Mouse (Mus musculus) naive thymus-derived CD4-positive, alpha-beta T cell, adult 2 months (primary cell): ENCODE results near the gene Trnau1ap.
A peak's percentile ranks its signal among the peaks of the same experiment; 100 is the strongest.
"Not testable (repeated sequence)": the region's sequence is repeated elsewhere in the genome, so short reads cannot be mapped to it uniquely, and the experiment has no call there.

Experiments
- DNase-seq: peaks from one replicate; pipeline ENCODE4 v3.0.0-alpha.2; 2011; ENCODE audit warnings: low read depth

Trnau1ap gene

DNA sequence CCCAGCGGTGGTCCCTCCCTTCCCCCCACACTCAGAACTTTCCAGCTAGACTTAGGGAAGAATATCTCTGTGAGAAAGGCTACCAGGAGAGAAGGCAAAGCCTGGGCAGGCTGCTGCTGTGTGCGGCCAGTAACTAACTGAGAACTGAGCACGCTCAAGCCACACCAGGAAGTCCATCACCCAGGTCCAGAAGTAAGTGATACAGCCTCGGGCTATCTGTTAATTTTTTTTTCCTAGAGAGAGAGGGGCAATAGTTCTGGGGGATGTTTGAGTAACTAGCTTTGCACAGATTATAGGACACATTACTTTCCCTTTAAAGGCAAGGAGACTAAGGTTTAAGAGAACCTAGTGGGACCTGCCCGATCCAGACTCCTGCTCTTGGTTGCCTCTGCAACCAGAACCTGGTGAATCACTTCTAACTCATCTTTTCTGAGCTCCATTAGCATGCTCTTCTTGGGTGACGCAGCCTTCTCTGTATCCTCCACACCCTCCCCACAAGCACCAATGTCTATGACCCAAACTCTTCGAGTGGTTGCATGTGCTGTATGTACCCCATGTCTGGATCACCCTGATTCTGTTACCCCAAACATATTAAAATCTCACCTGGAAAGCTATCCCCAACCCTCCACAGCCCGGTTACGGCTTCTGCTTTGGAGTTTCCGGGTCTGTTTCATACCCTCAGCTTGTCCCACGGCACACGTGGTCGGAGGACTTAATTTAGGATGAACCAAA is 15.2 kb upstream of the Trnau1ap start:
- no peak for DNase-seq

DNA sequence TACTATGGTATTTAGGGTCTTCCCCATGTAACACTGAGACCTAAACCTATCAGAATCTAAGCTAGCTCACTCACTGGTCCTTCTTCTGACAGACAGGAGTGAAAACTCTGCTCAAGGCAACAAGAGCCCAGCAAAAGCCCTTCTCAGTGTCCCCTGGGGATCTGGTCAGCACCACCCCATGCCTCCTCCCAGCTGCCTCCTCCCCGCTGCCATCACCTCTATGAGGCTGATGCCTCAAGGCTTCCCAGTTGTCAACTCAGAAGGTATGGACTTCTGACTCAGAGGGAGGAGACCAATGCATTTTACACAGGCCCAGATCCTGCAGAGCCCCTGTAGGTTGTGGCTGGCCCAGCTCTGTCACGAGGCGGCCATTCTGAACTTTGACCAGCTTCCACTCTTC is 12.1 kb upstream of the Trnau1ap start:
- DNase-seq = no peak

- no peak for DNase-seq
Measured at GRCm38 (mm10) chr4:132338943-132339342, 9.6 kb upstream of the Trnau1ap start.

DNA sequence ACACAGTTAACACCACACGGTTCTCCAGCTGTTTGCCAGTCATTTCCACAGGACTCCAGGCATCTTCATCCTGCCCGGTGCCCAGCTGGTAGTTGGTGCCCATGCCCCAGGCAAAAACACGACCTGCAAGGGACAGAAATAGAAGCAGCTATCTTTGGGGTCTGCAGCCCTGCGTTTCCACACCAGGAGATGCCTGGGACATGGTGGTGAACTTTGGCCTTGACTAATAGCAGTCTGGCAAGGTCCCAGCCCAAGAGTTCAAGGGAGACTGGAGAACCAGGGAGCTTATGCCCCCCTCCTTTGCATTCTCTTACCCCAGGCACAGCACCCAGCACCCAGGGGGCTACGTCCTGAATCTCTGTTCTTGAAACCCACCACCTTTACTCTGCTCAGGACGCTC is 3.5 kb upstream of the Trnau1ap start:
- DNase-seq = no peak

GRCm38 (mm10) chr4:132331960-132332359 is 2.6 kb upstream of the Trnau1ap start:
- no peak for DNase-seq

DNA sequence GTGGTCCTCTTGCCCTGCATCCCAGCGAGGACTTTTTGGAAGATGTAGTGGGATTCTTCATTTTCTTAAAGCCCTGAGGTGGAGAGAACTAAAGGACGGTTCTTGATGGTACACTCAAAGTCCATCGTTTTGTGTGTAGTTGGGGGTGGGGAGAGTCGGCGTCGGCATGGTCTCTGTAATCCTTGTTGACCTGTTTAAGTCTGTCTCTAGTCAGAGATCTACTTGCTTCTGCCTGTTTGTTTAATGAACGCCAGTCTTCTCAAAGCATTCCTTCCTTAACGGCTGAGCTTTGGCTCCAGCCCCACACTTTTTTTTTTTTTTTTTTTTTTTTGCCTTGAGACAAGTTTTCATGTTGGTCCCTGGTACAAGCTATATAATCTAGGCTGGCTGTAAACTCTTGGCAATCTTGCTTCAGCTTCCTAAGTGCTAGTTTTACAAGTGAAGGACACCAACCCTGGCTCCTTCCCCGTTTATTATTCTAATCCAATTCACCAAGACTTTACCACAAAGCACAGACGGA is 557 bp upstream of the Trnau1ap start:
- no peak for DNase-seq

DNA sequence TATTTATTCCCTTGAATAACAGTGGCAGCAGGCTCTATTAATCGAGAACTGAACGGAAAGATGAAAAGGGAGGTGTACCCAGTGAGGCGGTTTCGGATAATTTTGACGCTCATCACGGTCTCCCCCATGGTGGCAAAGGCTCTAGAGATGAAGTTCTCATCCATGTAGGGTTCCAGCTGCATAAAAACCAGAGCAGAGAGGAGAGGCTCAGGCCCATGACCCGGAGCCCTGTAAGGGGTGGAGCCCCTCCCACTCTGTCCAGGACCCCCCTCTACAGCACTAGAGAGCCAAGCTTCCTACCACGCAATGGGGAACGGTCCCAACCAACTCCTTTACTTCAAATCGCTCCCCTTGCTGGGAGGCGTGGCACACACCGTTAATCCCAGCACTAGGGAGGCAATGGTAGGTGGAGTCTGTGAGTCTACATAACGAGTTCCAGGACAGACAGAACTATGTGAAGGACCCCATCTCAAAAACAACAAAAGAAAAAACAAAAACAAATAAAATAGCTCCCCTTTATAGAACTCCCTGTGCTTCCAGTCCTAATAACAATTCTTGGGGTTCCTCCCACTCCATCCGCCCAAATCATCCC is 851 bp downstream of the Trnau1ap start:
- no peak for DNase-seq

GRCm38 (mm10) chr4:132326481-132326880 is 2.9 kb downstream of the Trnau1ap start:
- DNase-seq = no peak

- DNase-seq = no peak
Measured at GRCm38 (mm10) chr4:132315711-132316110, 13.6 kb downstream of the Trnau1ap start.

GRCm38 (mm10) chr4:132312627-132313026 is 16.7 kb downstream of the Trnau1ap start:
- DNase-seq = no peak

DNA sequence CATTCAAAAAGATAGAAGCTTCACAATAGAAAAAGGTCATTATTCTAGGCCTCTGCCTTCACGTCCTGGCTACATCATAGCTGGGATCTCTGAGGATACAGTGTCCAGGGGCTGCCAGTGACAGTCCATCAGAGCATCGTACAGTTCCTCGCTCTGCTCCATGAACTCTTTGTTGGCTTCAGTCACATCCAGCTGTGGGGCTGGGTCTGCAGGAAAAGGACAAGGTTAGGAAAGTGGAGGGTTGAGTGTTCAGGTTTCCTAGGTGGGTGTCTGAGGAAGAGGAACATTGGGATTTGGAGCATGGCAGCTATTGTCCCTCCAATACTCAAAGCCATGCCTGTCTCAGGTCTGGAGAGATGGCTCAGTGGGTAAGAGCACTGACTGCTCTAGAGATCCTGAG is 17.5 kb downstream of the Trnau1ap start:
- DNase-seq = no peak

GRCm38 (mm10) chr4:132311209-132311608 is 18.1 kb downstream of the Trnau1ap start:
- DNase-seq = no peak

GRCm38 (mm10) chr4:132309849-132310472 is 19.4 kb downstream of the Trnau1ap start:
- DNase-seq = peak; percentile 88

GRCm38 (mm10) chr4:132309140-132309848 is 20.0 kb downstream of the Trnau1ap start:
- peak; percentile 61 for DNase-seq

DNA sequence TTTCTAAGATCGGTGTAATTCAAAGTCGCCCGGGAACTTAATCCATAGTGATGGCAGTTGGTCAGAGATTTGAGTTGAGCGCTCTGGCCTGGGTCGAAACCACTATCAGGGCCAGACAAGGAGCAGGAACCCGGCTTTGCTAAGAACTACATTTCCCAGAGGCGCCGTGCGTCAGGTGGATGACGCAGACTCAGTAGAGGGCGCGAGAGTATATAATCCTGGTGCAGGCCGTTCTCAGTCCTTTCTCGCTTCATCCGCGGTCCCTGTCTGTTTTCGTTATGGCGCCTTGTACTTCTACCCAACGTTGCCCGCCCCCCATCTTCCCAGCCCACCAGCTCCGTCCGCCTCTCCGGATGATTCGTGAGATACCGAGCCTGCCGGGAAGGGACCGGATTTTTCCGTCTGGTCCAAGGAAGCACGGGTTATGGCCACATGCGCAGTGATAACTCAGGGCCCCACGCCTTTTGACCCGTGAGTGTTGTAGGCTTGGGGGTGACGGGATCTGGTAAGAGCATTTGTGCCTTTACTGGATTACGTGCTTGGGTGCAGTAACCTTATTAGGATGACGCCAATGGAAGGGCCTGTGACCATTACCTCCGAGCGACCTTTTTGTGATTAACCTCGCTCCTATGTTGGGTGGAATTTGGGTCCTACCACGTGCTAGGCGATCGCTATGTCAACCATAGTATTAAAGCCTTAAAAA is 20.8 kb downstream of the Trnau1ap start:
- DNase-seq = peak; percentile 93

GRCm38 (mm10) chr4:132306004-132306403 is 23.3 kb downstream of the Trnau1ap start:
- no peak for DNase-seq

DNA sequence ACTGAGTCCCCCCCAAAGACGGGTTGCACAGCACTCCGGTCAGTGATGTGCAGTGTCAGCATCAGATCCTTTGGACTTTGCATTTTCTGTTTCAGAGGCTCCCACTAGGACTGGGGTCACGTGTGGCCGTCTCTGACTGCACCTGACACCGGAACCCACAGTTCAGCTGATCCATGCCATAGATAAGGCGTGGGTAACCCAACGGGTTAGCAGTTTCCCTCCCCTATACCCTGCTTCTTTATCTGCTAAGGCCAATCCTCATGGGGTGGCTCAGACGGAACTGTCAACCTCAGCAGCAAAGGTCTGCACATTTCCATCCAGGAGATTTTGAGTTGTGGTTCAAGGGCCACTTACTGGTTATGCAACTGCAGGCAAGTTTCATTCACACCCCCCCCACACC is 24.1 kb downstream of the Trnau1ap start:
- DNase-seq = no peak

DNA sequence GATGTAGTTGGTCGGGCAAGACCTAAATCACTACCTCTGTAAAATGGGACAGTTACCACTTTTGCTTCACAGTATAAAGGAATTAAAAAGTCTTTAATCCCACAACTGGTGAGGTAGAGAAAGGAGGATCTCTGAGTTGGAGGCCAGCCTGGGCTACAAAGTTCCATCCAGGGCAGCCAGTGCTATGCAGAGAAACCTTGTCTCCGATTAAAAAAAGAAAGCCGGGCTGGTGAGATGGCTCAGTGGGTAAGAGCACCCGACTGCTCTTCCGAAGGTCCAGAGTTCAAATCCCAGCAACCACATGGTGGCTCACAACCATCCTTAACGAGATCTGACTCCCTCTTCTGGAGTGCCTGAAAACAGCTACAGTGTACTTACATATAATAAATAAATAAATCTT is 25.9 kb downstream of the Trnau1ap start:
- DNase-seq = not testable (repeated sequence)

DNA sequence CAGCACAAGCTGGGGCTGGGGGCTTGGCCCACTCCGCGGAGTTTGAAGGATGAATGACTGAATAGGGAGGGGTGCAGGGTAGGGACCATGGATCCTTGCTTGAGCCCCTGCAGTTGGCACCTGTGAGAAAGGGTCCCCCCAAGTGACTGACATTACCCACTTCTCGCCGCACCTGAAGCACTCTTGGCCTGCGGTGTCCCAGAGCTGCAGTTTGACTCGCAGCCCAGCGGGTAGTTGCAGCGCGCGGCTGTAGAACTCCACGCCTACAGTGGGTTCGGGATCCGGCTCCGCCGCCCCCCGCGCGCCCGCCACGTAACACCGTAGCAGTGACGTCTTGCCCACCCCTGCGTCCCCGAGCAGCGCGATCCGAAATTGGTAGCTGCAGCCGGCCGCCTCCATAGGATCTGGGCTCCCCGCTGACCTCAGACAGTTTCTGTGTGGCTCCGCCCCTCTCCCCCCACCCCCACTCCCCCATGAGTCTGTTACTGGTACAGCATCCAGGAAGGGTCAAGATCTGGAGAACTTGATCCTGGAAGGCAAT is 26.3 kb downstream of the Trnau1ap start, which contains the start of gene Rab42:
Rab42 (minus strand) TSS at position 447 of the 541 bp plus-strand sequence.
- peak; percentile 69 for DNase-seq

DNA sequence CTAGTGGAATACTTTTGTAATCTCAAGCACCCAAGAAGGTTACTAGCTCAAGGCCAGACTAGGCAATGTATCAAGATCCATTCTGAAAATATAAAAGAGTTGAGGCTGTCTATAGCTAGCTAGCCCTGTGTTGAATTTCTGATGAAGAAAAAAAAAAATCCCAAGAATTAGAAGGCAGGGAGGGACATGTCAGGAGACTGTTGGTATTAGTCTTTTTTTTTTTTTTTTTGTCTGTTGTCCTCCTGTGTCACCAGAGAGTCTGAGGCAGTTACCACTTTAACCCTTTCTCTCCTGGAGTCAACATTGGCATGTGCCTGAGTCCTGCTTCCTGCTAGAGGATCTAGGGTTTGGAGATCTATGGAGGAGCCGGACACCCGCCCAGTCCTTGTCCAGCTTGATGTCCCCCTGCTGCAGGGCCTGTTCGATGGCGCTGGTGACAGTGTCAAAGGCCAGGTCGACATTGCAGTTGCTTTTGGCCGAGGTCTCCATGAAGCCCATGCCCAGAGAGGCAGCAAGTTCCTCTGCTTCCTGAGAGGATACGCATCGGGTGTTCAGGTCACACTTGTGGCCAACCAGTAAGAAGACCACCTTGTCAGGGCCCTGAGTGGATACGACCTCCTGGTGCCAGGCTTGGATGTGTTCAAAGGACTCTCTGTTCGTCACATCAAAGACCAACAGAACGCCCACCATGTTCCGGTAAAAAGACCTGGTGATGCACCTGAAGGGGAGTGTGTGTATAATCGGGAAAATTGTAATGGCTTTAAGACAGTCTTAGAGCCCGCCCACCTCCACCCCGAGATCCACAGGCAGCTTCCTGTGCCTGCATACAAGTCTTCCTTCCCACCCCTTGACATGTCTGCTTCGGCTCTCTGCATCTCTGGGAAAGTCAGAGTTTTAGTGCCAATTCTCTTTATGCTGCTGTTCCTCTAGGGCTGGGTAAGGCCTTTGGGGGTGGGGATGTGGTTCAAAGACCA is 27.1 kb downstream of the Trnau1ap start:
- peak; percentile 50 for DNase-seq
